Mouse (Mus musculus) midbrain, embryonic 16.5 days (tissue): ENCODE measurements around the gene Gm10188. TPM values are rescaled to one million over a fixed set of nuclear protein-coding genes. Genes with fewer than 3 reads are reported as not detected.

ENCODE experiments used
- ATAC-seq: fragments of 200-750 bp; cut with Nextera tagmentation; 2 replicates; pipeline ENCODE4 v1.8.0; 2017; ENCODE audit warnings: moderate TSS enrichment
- H3K27ac ChIP-seq: fragments of 300-500 bp; sonication (generic); 2 replicates; pipeline ENCODE4 v1.5.1; 2014; ENCODE audit warnings: mild to moderate bottlenecking, low read length, mixed read lengths
- H3K27me3 ChIP-seq: fragments of 300-500 bp; sonication (generic); 2 replicates; pipeline ENCODE4 v1.6.1; 2014; ENCODE audit warnings: low read depth, low read length, mixed read lengths; ENCODE audit not compliant: control insufficient read depth, insufficient read depth
- H3K36me3 ChIP-seq: fragments of 300-500 bp; sonication (generic); 2 replicates; pipeline ENCODE4 v1.6.1; 2014; ENCODE audit warnings: mild to moderate bottlenecking, low read length, moderate library complexity, mixed read lengths; ENCODE audit not compliant: control insufficient read depth, insufficient read depth
- H3K4me1 ChIP-seq: fragments of 300-500 bp; sonication (generic); 2 replicates; pipeline ENCODE4 v1.6.1; 2014; ENCODE audit warnings: mild to moderate bottlenecking, low read length, mixed read lengths; ENCODE audit not compliant: control insufficient read depth, insufficient read depth
- H3K4me2 ChIP-seq: fragments of 300-500 bp; sonication (generic); 2 replicates; pipeline ENCODE4 v1.6.1; 2014; ENCODE audit warnings: mild to moderate bottlenecking, low read length, mixed read lengths
- H3K4me3 ChIP-seq: fragments of 300-500 bp; sonication (generic); 2 replicates; pipeline ENCODE4 v1.5.1; 2014; ENCODE audit warnings: low read depth, mild to moderate bottlenecking, low read length, moderate library complexity, mixed read lengths
- H3K9ac ChIP-seq: fragments of 300-500 bp; sonication (generic); 2 replicates; pipeline ENCODE4 v1.6.1; 2014; ENCODE audit warnings: low read depth, low read length, mixed read lengths
- H3K9me3 ChIP-seq: fragments of 300-500 bp; sonication (generic); replicated peaks from 2 replicates; pipeline ENCODE4 v1.6.1; 2014; ENCODE audit warnings: mild to moderate bottlenecking, low read length, mixed read lengths; ENCODE audit not compliant: control insufficient read depth, poor library complexity, severe bottlenecking
- WGBS: fragments of 180-500 bp; shearing (Covaris S2); extraction: QIAGEN DNeasy Blood & Tissue Kit; methylation state at CpG from one replicate; pipeline ENCODE4 v1.1.7; 2014; 5-methylcytosine and 5-hydroxymethylcytosine counted together
- polyA plus RNA-seq: library from polyadenylated mRNA; unstranded; fragments of >200 nt; fragmentation: Nextera tagmentation; extraction: Ambion mirVana; gene quantifications from 2 replicates; pipeline ENCODE4 v1.2.1, GENCODE M21; 2015

Gm10188 gene
- polyA plus RNA-seq, 1 experiment from 2014 or later, result 0.28 TPM

DNA sequence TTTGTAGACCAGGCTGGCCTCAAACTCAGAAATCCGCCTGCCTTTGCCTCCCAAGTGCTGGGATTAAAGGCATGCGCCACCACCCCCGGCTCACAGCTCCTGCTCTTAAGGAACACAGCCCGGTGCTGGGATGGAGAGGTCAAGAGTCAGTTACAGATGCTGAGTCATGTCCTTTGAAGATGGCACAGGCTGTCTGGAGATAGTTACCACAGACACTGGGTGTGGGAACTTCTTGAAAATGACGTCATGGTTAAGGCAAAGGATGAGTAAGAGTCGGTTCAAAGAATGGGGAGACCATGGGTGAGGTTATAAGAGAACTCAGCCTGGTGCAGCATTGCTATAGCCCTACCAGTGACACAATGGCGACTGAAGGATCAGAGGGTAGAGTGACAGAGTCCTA, 35.0 kb upstream of the Gm10188 start:
- no peaks in the 10 kb centered on the region for H3K36me3 ChIP-seq
- no peak for ATAC-seq
- no peaks in the 10 kb centered on the region for H3K27me3 ChIP-seq
- no peak overlapping the region for H3K27ac ChIP-seq
- no peak overlapping the region for H3K4me2 ChIP-seq
- 69% methylated on average over 6 of the region's 7 CpGs for WGBS
- no peaks in the 10 kb centered on the region for H3K9me3 ChIP-seq
- H3K4me3 ChIP-seq, result no peak overlapping the region
- no peak overlapping the region for H3K9ac ChIP-seq
- no peaks in the 10 kb centered on the region for H3K4me1 ChIP-seq

DNA sequence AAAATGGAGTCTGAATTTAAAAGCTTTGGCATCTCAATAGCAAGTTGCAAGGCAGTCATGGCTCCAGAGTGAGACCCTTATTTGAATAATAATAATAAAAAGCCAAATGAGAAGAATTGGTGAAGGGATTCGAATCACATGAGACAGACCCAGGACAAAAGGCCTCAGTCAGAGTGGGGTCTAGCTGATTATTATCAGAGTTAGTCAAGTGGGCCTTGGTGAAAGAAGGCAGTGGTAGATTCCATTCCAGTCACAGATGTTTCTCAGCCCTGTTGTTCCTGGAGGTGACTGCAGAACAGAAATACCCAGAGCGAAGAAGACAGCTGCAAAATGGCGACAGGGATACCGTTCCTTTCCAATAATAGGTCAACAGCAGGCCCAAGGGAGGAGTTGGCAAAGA, 34.1 kb upstream of the Gm10188 start:
- ATAC-seq, result no peak
- H3K27ac ChIP-seq, result no peak overlapping the region
- no peaks in the 10 kb centered on the region for H3K36me3 ChIP-seq
- H3K9me3 ChIP-seq, result no peaks in the 10 kb centered on the region
- H3K27me3 ChIP-seq, result no peaks in the 10 kb centered on the region
- 69% methylated on average over 4 of the region's 4 CpGs for WGBS
- no peak overlapping the region for H3K9ac ChIP-seq
- no peaks in the 10 kb centered on the region for H3K4me1 ChIP-seq
- no peak overlapping the region for H3K4me2 ChIP-seq
- H3K4me3 ChIP-seq, result no peak overlapping the region

DNA sequence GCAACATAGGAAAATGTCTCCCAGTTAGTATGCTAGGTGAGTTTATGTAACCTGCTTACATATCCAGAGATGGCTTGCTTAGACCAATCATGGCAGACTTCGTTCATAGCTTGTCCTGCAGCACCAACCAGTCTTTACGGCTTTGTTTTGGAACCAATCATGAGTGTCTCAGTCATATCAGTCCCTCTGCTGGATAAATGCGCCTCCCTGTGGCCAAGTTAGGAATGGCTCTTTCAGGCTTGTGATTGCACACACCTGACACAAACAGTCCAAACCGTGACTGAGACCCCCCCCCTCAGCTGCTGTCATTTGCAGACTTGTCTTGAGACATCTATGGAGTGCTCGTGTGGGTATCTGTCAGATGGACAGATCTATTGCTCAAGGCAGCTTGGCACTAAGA, 31.5 kb upstream of the Gm10188 start:
- H3K27me3 ChIP-seq, result no peaks in the 10 kb centered on the region
- WGBS, result 67% methylated on average over 5 of the region's 5 CpGs
- H3K27ac ChIP-seq, result no peak overlapping the region
- no peak overlapping the region for H3K4me3 ChIP-seq
- H3K9me3 ChIP-seq, result no peaks in the 10 kb centered on the region
- H3K4me2 ChIP-seq, result no peak overlapping the region
- no peaks in the 10 kb centered on the region for H3K36me3 ChIP-seq
- no peak overlapping the region for H3K9ac ChIP-seq
- no peak for ATAC-seq
- H3K4me1 ChIP-seq, result no peaks in the 10 kb centered on the region

DNA sequence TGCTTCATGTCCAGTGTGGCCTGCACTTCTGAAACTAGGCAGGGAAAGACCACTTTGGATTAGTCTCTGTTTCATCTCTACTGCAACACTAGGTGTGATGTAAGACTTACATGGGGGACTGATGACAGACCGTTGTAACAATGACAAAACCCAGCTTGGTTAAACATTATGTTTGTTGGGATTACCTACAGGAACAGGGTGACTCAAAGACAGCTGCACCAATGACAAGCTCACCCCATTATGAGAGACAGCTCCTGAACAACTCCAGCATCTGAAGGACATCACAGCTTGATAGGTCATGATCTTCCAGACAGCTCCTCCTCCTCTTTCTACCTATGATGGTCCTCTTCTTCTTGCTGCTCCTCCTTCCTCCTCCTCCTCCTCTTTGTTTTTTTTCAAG, 30.8 kb upstream of the Gm10188 start:
- Histone ChIP-seq H3K9ac (no peak overlapping the region), H3K9me3 (no peaks in the 10 kb centered on the region), H3K27me3 (no peaks in the 10 kb centered on the region), H3K4me1 (no peaks in the 10 kb centered on the region), H3K4me2 (no peak overlapping the region), H3K27ac (no peak overlapping the region), H3K4me3 (no peak overlapping the region), H3K36me3 (no peaks in the 10 kb centered on the region)
- ATAC-seq, result no peak
- 88% methylated on average over 1 of the region's 1 CpGs for WGBS

DNA sequence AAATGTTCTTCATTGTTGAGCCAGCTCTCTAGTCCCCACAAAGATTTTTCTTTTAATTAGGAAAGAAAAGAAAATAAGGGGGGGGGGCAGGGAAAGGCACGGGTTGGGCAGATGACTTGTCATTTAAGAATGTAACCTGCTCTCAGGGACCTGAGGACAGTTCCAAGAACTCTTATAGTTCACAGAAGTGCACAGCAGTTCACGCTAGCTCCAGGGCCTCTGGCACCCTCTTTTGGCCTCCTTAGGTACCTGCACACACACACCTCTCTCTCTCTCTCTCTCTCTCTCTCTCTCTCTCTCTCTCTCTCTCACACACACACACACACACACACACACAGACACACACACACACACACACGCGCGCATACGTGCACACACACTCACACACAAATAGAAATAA, 24.9 kb upstream of the Gm10188 start:
- no peak overlapping the region for H3K27ac ChIP-seq
- no peak for ATAC-seq
- WGBS, result 83% methylated on average over 6 of the region's 6 CpGs

DNA sequence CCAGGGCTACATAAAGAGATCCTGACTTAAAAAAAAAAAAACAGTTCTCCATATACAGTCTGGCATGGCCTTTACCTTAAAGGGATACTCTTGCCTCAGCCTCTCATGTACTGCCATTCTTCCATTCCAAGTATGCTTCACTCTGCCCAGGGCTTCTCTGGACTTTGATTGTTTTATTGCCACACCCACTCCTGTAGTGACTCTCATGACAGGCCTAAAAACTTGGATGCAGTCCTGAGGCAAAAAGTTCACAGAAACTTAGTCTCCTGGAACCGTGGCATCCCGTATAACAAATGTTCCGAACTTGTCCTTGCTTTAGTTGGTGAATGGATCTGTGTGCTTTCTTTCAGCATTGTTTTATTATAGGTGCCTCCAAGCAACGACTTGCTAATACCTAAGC, 17.1 kb upstream of the Gm10188 start:
- Histone ChIP-seq H3K4me3 (no peak overlapping the region), H3K4me2 (no peak overlapping the region), H3K27ac (no peak overlapping the region), H3K36me3 (no peaks in the 10 kb centered on the region), H3K27me3 (no peaks in the 10 kb centered on the region), H3K9ac (no peak overlapping the region), H3K9me3 (no peaks in the 10 kb centered on the region), H3K4me1 (no peaks in the 10 kb centered on the region)
- ATAC-seq, result no peak
- WGBS, result 89% methylated on average over 4 of the region's 4 CpGs

More for the DNA sequence above, 24.9 kb upstream of the Gm10188 start:
- Histone ChIP-seq H3K27me3 (no peaks in the 10 kb centered on the region), H3K4me2 (no peak overlapping the region), H3K4me1 (no peaks in the 10 kb centered on the region), H3K4me3 (no peak overlapping the region), H3K36me3 (no peaks in the 10 kb centered on the region), H3K9ac (no peak overlapping the region), H3K9me3 (no peaks in the 10 kb centered on the region)

DNA sequence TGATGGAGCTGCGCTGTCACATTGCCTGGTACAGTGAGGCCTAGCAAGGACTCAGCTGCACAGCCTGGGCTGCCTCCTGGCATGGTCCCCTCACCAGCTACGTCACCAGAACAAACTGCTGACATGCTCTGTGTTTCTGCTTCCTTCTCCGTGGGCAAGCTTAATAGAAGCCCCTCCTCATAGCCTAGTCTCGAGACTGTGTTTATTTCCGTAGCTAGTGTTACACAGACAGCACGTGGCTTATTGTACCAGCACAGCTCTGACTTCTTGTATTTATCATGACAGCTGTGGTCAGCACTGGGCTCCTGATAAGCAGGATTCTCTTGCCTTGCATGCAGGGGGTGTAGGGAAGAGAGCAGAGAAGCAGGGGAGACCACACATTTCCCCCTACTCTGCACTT, 16.6 kb upstream of the Gm10188 start:
- WGBS, result 73% methylated on average over 6 of the region's 6 CpGs
- H3K9ac ChIP-seq, result no peak overlapping the region
- H3K27ac ChIP-seq, result no peak overlapping the region
- H3K4me2 ChIP-seq, result no peak overlapping the region
- H3K9me3 ChIP-seq, result no peaks in the 10 kb centered on the region
- no peaks in the 10 kb centered on the region for H3K36me3 ChIP-seq
- ATAC-seq, result no peak
- H3K4me1 ChIP-seq, result no peaks in the 10 kb centered on the region
- no peak overlapping the region for H3K4me3 ChIP-seq
- H3K27me3 ChIP-seq, result no peaks in the 10 kb centered on the region

DNA sequence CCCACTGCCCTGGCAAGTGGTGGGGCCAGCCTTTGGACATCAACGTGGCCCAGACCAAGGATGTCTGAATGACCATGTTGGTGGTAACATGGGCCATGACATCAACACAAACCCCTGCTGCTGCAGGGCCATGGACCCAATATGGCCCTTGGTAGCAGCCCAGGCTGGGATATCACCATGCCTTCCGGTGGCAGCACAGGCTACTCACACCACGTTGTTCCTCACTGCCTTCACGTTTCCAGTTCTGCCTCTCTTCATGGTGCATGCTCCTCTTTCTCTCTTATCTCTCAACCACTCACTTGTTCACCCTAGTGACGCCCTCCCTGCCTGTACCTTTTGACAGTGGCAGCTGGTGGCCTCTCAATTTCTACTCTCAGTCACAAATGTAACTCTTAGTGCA, 15.4 kb upstream of the Gm10188 start:
- no peak for ATAC-seq
- WGBS, result 74% methylated on average over 5 of the region's 5 CpGs
- Histone ChIP-seq H3K27me3 (no peaks in the 10 kb centered on the region), H3K4me1 (no peaks in the 10 kb centered on the region), H3K36me3 (no peaks in the 10 kb centered on the region), H3K9ac (no peak overlapping the region), H3K27ac (no peak overlapping the region), H3K4me3 (no peak overlapping the region), H3K4me2 (no peak overlapping the region), H3K9me3 (no peaks in the 10 kb centered on the region)

DNA sequence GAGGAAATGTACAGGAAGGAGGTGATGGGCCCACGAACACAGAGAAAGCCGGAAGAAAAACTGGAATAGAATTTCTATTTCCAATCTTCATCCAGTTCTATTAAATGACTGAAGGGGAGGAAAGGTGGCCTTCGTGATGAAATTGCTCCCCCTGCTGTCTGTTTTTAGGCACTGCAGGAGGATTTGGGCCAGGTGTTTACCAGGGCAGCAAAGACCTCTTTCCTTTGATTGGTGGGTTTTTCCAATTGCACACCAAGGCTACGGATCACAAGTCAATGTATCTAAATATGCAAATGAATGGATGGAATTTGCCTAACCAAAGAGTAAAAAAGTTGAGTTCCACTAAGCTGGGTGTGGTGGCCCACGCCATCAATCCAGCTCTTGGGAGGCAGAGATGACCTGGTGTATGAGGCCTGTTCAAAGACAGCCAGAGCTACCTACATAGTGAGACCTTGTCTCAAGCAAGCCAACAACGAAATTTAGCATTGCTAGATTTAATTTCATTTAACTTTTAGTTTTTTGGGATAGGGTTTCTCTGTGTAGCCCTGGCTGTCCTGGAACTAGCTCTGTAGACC, 8.1 kb upstream of the Gm10188 start:
- Histone ChIP-seq H3K27me3 (no peaks in the 10 kb centered on the region), H3K36me3 (no peaks in the 10 kb centered on the region), H3K4me3 (no peak overlapping the region), H3K4me1 (0 out of 2 replicates have a peak, but pooled peaks cover 3% of the 10 kb centered on the region), H3K4me2 (no peak overlapping the region), H3K9ac (no peak overlapping the region), H3K27ac (no peak overlapping the region), H3K9me3 (no peaks in the 10 kb centered on the region)
- peak; percentile 33; the same call in 1 of the 2 replicates for ATAC-seq
- 21% methylated on average over 6 of the region's 6 CpGs for WGBS
